Mouse (Mus musculus): ENCODE data around the gene Lce1h.

Lce1h gene

DNA sequence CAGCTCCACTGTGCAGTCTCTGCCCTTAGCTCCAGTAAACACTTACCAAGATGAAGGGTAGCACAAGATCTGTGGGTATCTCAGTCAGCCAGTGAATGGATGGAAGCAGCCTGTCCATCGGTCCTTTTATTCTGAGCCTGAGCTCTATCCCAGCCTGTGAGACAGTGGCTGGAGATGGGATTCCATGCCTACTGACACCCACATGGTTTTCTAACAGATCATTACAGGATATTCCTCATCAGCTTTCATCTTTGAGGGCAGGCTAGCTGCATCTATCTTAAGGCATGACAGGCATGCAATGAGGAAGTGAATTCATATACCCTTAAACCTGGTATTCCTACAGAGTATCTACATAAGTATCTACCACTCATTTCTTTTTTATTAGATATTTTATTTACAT, at the start of gene Lce1h:
Lce1h (minus strand) TSS at position 101 of the 400 bp plus-strand sequence.
- DNase-seq (ENCODE audit: low spot score in 2 of 2): no peak

GRCm38 (mm10) chr3:92807791-92808190, 42.9 kb upstream of the Lce1h start, which contains the start of gene Lce1k:
Gene Lce1k (minus strand): TSS chr3:92807891.
- DNase-seq (ENCODE audit: low spot score in 2 of 2): no peak

GRCm38 (mm10) chr3:92790414-92790813, 25.5 kb upstream of the Lce1h start, which contains the start of gene Lce1j:
Gene Lce1j (minus strand): TSS chr3:92790514.
- DNase-seq (ENCODE audit: low spot score in 2 of 2): no peak

GRCm38 (mm10) chr3:92778799-92779198, 13.9 kb upstream of the Lce1h start, which contains the start of gene Lce1i:
Gene Lce1i (minus strand): TSS chr3:92778899.
- DNase-seq (ENCODE audit: low spot score in 2 of 2): no peak

GRCm38 (mm10) chr3:92771573-92771972, 6.7 kb upstream of the Lce1h start:
- no peak for DNase-seq (ENCODE audit: low spot score in 2 of 2)

GRCm38 (mm10) chr3:92753197-92753596, 11.7 kb downstream of the Lce1h start:
- DNase-seq (ENCODE audit: low spot score in 2 of 2): no peak

- DNase-seq (ENCODE audit: low spot score in 2 of 2): no peak
Observed at GRCm38 (mm10) chr3:92752238-92752637, 12.6 kb downstream of the Lce1h start, which contains the start of gene Lce1g. Gene Lce1g (minus strand): TSS chr3:92752338.

DNA sequence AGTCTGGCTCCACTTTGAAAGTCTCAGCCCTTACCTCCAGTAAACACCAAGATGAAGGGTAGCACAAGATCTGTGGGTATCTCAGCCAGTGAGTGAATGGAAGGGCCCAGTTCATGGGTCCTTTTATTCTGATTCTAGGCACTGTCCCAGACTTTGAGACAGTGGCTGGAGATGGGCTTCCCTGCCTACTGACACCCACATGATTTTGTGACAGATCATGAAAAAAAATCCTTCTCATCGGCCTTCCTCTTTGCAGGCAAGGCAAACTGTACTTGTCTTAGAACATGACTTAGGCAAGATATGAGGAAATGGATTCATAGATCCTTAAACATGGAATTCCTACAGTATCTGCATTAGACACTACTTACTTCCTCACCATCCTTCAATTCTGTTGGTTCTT, 25.9 kb downstream of the Lce1h start, which contains the start of gene Gm38119:
Gm38119 (minus strand) TSS at position 101 of the 400 bp plus-strand sequence.
- no peak for DNase-seq (ENCODE audit: low spot score in 2 of 2)

DNA sequence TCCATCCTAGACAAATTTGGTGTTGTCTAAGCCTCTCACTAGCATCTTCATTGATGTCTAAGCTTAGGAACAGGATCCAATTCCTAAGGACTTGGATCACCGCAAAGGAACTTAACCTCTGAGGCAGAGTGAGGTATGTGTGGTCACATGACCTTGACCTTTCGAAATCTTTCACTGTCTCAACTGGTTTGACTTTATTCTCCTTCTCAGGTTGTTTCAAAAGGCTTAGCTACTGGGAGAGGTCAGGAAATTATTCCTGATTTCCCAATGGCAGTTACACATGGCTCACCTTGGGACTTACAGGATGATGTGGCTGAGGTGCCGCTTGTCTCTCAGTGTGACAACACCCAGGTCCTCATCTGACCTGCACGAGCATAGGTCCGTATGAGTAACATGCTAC, 42.2 kb downstream of the Lce1h start:
- no peak for DNase-seq (ENCODE audit: low spot score in 2 of 2)

DNA sequence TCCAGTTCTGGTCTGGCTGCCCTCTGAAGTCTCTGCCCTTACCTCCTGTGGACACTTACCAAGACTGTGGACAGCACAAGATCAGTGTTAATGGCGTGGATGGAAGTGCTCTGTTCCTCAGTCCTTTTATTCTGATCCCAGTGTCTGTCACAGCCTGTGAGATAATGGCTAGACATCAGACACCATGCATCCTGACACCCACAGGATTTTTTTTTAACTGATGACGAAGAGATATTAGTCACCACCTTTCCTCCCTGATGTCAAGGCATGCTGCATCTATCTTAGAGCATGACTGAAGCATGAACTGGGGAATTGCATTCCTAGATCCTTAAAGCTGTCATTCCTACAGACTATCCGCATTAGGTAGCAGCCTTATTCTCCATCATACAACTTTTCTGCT, 44.6 kb downstream of the Lce1h start, which contains the start of gene Lce1f:
Lce1f (minus strand) TSS at position 101 of the 400 bp plus-strand sequence.
- no peak for DNase-seq (ENCODE audit: low spot score in 2 of 2)

DNA sequence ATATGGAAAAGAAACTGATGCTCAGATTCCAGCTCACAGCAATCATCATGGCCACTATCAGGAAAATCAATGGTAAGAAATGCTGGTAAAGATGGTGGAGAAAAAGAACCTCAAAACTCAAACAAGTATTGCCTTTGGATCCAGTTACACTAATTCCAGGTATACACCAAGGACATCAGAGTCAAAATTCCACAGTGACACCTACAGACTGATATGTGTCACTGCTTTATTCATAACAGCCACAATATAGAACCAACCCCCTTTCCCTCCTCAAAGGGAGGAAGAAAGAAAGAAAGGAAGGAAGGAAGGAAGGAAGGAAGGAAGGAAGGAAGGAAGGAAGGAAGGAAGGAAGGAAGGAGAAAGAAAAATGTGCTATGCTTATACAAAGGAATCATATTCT, 49.7 kb downstream of the Lce1h start:
- no peak for DNase-seq (ENCODE audit: low spot score in 2 of 2)
